Mouse (Mus musculus) liver, postnatal 0 days (tissue): ENCODE data around the gene Ptpn14. TPM values are rescaled to one million over a fixed set of nuclear protein-coding genes. Genes with fewer than 3 reads are reported as not detected.

Experiments used
- ATAC-seq: fragments of 200-750 bp; cut with Nextera tagmentation; 2 replicates; pipeline ENCODE4 v1.8.0; 2017; ENCODE audit warnings: mild to moderate bottlenecking, moderate library complexity
- DNase-seq: peaks from one replicate; pipeline ENCODE4 v3.0.0-alpha.2; 2016
- H3K27ac ChIP-seq: fragments of 300-500 bp; sonication (generic); 2 replicates; pipeline ENCODE4 v1.5.1; 2014; ENCODE audit warnings: antibody characterized with exemption, moderate library complexity, mild to moderate bottlenecking, low read depth
- H3K27me3 ChIP-seq: fragments of 300-500 bp; sonication (generic); 2 replicates; pipeline ENCODE4 v1.6.1; 2014; ENCODE audit warnings: low read length, control low read depth, mixed read lengths; ENCODE audit not compliant: insufficient read depth
- H3K36me3 ChIP-seq: fragments of 300-500 bp; sonication (generic); replicated peaks from 2 replicates; pipeline ENCODE4 v1.6.1; 2014; ENCODE audit warnings: mild to moderate bottlenecking, control low read depth, low read length, moderate library complexity, mixed read lengths; ENCODE audit not compliant: insufficient read depth
- H3K4me1 ChIP-seq: fragments of 300-500 bp; sonication (generic); 2 replicates; pipeline ENCODE4 v1.6.1; 2014; ENCODE audit warnings: antibody characterized with exemption, mild to moderate bottlenecking, control low read depth; ENCODE audit not compliant: insufficient read depth
- H3K4me2 ChIP-seq: fragments of 300-500 bp; sonication (generic); 2 replicates; pipeline ENCODE4 v1.6.1; 2014; ENCODE audit warnings: low read depth, mild to moderate bottlenecking, low read length, moderate library complexity, mixed read lengths
- H3K4me3 ChIP-seq: fragments of 300-500 bp; sonication (generic); 2 replicates; pipeline ENCODE4 v1.5.1; 2014; ENCODE audit warnings: low read depth, low read length
- H3K9ac ChIP-seq: fragments of 300-500 bp; sonication (generic); replicated peaks from 2 replicates; pipeline ENCODE4 v1.6.1; 2014; ENCODE audit warnings: mild to moderate bottlenecking, moderate library complexity
- H3K9me3 ChIP-seq: fragments of 300-500 bp; sonication (generic); 2 replicates; pipeline ENCODE4 v1.6.1; 2016; ENCODE audit warnings: mild to moderate bottlenecking, control low read depth, low read length, mixed read lengths
- CTCF ChIP-seq: sonication (generic); IDR thresholded peaks from 2 replicates; pipeline ENCODE4 v1.5.1; 2016; ENCODE audit warnings: antibody characterized with exemption, low read depth
- EP300 ChIP-seq: IDR thresholded peaks from 2 replicates; pipeline ENCODE4 v1.6.1; 2016; ENCODE audit warnings: antibody characterized with exemption, low read depth, mild to moderate bottlenecking
- WGBS: fragments of 180-500 bp; shearing (Covaris S2); extraction: QIAGEN DNeasy Blood & Tissue Kit; methylation state at CpG from one replicate; pipeline ENCODE4 v1.1.7; 2014; ENCODE audit not compliant: insufficient replicate concordance; 5-methylcytosine and 5-hydroxymethylcytosine counted together
- polyA plus RNA-seq: library from polyadenylated mRNA; unstranded; fragments of >200 nt; fragmentation: Nextera tagmentation; extraction: Ambion mirVana; gene quantifications from 2 replicates; pipeline ENCODE4 v1.2.1, GENCODE M21; 2015

Ptpn14 gene
- polyA plus RNA-seq, 1 experiment from 2014 or later = 0.33 TPM

DNA sequence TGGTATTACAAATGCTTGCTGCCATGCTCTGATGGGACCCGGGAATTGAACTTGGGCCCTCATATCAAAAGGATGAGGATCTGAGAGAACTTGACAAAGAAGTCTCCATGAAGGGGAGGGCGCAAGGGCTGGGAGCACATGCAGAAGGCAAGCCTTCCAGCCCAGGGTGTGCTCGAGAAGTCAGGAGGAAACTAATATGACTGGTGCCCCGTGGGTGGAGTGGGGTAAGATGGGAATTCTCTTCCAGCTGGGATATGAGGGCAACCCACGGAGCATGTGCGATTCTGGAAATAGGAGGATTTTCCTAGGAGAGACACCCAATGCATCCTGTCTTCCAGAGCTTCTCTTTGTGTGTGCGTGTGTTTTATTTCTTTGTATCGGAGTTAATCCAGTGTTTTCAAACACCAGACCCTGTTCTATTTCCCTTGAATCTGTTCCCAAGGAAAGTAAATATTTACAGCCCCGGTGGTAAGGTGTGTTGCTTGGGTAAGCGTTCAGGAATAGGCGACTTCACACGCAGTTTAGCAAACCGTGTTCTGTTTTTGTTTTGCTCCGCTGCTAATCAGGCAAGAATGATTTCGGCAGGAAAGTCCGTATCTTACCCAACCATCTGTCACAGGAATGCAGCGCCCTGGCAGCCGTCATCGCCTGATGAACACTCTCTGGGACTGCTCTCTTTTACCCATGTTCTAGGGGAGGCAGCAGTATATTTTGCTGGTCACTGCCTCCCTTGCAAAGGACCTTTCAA lies 28.4 kb downstream of the Ptpn14 start:
- peak; percentile 96 for ATAC-seq
- Histone ChIP-seq H3K27ac (peak overlapping the region; percentile 87), H3K36me3 (no peaks in the 10 kb centered on the region), H3K27me3 (no peaks in the 10 kb centered on the region), H3K4me1 (peaks cover 21% of the 10 kb centered on the region), H3K9ac (0 out of 2 replicates have a peak overlapping the region, but pooled peaks have one; percentile 7), H3K9me3 (no peaks in the 10 kb centered on the region), H3K4me3 (no peak overlapping the region), H3K4me2 (peak overlapping the region; percentile 51)
- DNase-seq = peak; percentile 68
- TF ChIP-seq CTCF (no peak), EP300 (peak; percentile 97)
- 33% methylated on average over 19 of the region's 19 CpGs for WGBS

DNA sequence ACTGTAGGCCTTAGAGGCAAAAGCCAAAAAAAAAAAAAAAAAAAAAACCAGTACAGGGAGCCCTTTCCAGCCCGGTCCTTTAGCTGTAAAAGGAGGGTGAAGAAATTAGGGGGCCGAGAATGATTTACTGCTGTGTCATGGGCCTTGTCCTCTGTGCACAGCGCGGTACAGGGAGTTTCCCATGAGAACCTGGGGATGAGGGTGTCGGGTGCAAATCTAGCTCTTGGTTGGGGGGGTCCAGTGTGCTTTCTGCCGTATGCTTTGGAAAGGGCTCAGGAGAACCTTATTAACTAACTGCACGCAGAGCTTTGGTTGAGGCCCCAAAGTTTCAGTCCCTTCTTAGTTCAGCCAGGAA lies 29.0 kb downstream of the Ptpn14 start:
- no peak overlapping the region for H3K4me3 ChIP-seq
- peak overlapping the region; percentile 16 for H3K9ac ChIP-seq
- peak; percentile 57 for DNase-seq
- no peaks in the 10 kb centered on the region for H3K9me3 ChIP-seq
- H3K4me1 ChIP-seq = peaks cover 21% of the 10 kb centered on the region
- H3K4me2 ChIP-seq = peak overlapping the region; percentile 51
- peak; percentile 88 for ATAC-seq
- no peaks in the 10 kb centered on the region for H3K36me3 ChIP-seq
- peak overlapping the region; percentile 87 for H3K27ac ChIP-seq
- no peak; the same call in none of the 2 replicates for TF ChIP-seq EP300
- no peak for TF ChIP-seq CTCF
- H3K27me3 ChIP-seq = no peaks in the 10 kb centered on the region
- WGBS = 40% methylated on average over 7 of the region's 7 CpGs

DNA sequence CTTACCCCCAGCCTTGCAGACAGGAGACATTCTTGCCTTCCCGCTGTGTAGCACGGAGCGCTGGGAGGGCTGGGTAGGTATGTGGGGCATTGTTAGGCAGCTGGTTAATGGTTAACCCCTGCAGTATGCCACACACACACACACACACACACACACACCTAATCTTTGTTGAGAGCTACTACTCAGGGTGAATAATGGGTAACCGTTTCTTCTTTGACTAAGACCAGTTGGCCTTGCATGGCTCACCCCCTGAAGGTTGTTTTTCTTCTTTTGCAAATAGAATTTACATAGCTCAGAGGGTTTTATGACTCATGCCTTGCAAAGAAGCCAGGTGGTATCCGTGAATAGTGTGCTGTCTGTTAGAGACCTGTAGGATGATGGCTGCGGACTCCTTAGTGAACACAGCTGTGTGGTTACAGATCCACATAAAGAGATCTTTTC lies 33.5 kb downstream of the Ptpn14 start:
- H3K27me3 ChIP-seq = no peaks in the 10 kb centered on the region
- H3K4me3 ChIP-seq = no peak overlapping the region
- H3K9me3 ChIP-seq = no peaks in the 10 kb centered on the region
- H3K4me2 ChIP-seq = no peak overlapping the region
- H3K9ac ChIP-seq = no peak overlapping the region
- peaks cover 12% of the 10 kb centered on the region for H3K4me1 ChIP-seq
- no peak overlapping the region for H3K27ac ChIP-seq
- DNase-seq (peak; percentile 57), ATAC-seq (no peak)
- WGBS = 57% methylated on average over 6 of the region's 6 CpGs
- H3K36me3 ChIP-seq = no peaks in the 10 kb centered on the region
- no peak for TF ChIP-seq CTCF
- no peak for TF ChIP-seq EP300

DNA sequence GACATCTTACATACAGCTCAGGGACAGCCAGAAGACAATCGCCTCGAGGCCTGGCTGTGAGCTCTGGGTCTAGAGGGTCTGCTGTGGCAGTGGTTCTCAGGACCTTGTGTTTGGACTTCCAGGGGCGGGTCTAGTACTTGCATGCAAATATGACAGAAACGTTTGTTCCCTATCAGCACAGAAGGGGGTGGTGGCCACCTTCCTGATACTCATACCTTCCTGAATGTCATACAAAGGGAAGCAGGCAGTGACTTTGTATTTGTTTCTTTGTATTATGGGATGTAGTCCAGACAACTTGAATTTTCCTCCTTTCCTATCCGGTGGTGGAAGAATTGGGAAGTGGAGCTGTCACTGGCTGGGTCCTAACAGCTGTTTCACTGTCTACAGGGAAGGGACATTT lies 36.2 kb downstream of the Ptpn14 start:
- 38% methylated on average over 5 of the region's 5 CpGs for WGBS
- ATAC-seq = no peak
- no peak for DNase-seq

DNA sequence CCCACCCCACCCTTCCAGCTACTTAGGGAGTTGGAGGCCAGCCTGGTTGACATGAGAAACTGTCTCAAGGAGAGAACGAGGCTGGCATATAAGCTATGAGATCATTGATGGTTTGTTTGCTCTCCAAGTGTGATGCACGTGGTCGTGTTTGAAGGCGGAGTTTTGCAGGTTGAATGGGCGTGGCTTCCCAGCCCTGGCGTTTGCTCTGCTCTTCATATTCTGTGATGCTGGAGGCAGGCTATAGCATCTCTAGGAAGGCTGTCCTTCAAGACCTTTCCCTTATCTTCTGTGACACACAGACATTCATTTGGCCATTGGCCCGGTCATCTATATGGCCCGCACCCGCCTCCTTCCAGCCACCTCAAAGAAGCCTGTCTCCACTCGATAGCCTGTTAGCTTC lies 39.1 kb downstream of the Ptpn14 start:
- no peak overlapping the region for H3K4me3 ChIP-seq

More for the DNA sequence above, 36.2 kb downstream of the Ptpn14 start:
- no peak overlapping the region for H3K4me2 ChIP-seq
- no peaks in the 10 kb centered on the region for H3K9me3 ChIP-seq
- TF ChIP-seq EP300 (no peak), CTCF (no peak)
- no peaks in the 10 kb centered on the region for H3K36me3 ChIP-seq
- H3K4me3 ChIP-seq = no peak overlapping the region
- no peak overlapping the region for H3K9ac ChIP-seq
- no peaks in the 10 kb centered on the region for H3K27me3 ChIP-seq
- no peaks in the 10 kb centered on the region; the same call in 1 of the 2 replicates for H3K4me1 ChIP-seq
- H3K27ac ChIP-seq = no peak overlapping the region

DNA sequence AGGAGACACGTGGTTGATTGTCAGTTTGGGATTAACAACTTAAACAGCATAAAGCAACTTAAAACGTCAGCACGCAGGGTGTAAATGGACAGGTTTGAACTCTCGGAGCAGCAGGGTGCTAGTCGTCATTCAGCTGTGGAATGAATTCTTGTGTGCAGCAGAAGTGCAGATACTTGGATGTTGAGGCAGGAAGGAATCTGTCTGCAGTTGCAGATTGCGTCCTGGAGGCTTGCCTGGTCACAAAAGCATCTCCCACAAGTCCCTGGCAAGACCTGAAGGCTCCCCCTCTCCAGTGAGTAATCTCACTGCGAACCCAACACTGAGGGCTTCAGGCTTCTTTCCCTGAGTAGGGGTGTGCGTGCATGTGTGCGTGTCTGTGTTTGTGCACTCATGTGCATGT lies 39.8 kb downstream of the Ptpn14 start:
- no peak for DNase-seq
- Histone ChIP-seq H3K9me3 (no peaks in the 10 kb centered on the region), H3K27me3 (no peaks in the 10 kb centered on the region), H3K27ac (no peak overlapping the region), H3K4me3 (no peak overlapping the region), H3K4me2 (no peak overlapping the region), H3K4me1 (peaks cover 2% of the 10 kb centered on the region; the same call in 1 of the 2 replicates), H3K36me3 (no peaks in the 10 kb centered on the region), H3K9ac (no peak overlapping the region)
- WGBS = 68% methylated on average over 9 of the region's 9 CpGs
- TF ChIP-seq CTCF (no peak), EP300 (no peak)
- no peak for ATAC-seq

More for the DNA sequence above, 39.1 kb downstream of the Ptpn14 start:
- WGBS = 54% methylated on average over 10 of the region's 10 CpGs
- Histone ChIP-seq H3K9ac (no peak overlapping the region), H3K9me3 (no peaks in the 10 kb centered on the region), H3K36me3 (no peaks in the 10 kb centered on the region), H3K27ac (no peak overlapping the region), H3K4me2 (no peak overlapping the region), H3K27me3 (no peaks in the 10 kb centered on the region), H3K4me1 (peaks cover under 1% of the 10 kb centered on the region; the same call in 1 of the 2 replicates)
- ATAC-seq (peak; percentile 33; the same call in 1 of the 2 replicates), DNase-seq (no peak)
- TF ChIP-seq EP300 = no peak
- TF ChIP-seq CTCF = no peak

DNA sequence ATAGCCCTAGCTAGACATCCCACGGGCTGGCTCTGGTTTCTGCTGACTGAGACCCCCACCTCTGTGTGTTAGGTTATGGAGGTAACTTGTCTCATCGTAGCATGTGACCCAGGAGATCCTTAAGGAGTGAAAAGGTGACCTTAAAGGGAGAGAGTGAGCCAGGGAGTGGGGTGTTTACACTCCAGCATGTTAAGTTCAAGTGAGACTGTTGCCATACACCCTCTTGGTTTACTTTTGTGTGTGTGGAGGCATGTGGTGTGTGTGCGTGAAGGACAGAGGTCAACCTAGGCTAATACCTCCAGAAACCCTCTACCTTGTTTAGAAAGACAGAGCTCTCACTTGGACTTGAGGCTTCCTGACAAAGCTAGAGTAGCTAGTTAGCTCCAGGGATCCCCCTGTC lies 42.4 kb downstream of the Ptpn14 start:
- Histone ChIP-seq H3K9me3 (no peaks in the 10 kb centered on the region), H3K4me1 (peaks cover 5% of the 10 kb centered on the region; the same call in 1 of the 2 replicates), H3K4me2 (no peak overlapping the region), H3K27ac (no peak overlapping the region), H3K4me3 (no peak overlapping the region), H3K9ac (no peak overlapping the region), H3K36me3 (no peaks in the 10 kb centered on the region), H3K27me3 (no peaks in the 10 kb centered on the region)
- WGBS = 78% methylated on average over 3 of the region's 3 CpGs
- no peak for DNase-seq
- TF ChIP-seq EP300 (no peak), CTCF (no peak)
- ATAC-seq = no peak
